14 mouse cellular contexts compared by ENCODE assay signal in the genomic region with DNA sequence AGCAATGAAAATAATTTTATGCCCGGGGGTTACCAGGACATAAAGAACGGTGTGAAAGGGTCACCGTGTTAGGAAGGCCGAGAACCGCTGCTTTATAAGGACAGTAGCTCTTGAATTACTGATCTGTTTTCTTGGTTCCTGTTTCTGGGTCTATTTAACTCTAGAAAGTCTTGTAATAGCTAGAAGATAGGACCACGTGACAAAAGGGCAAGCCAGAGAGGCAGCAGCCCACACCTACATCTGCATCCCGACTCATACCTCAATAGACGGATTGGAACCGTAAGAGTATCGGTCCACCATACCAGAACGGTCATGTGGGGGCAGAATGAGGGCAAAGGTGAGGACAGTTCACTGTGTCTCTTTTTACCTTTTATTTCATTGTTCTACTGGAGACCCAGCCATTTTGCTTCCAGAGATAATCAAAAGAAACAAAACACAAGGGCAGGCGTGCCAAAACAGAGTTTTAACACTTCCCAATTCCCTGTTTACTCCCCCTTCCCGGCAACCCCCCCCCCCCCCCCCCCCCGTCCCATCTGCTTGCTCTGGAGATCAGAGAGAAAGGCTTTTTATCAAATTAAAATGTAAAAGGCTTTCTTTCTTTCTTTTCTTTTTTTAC. TPM values are rescaled to one million over a fixed set of nuclear protein-coding genes. Genes with fewer than 3 reads are reported as not detected.
DNase-seq lines count a peak whose midpoint lies in the region; ATAC-seq and TF ChIP-seq lines count a peak whose summit lies in the region.
"Had no signal": no experiment of that assay in that cellular context is flagged by ENCODE, and none has a peak within 500 bp of the region (broad histone marks: within the 10 kb centered on the region; RNA-seq: fewer than 3 reads in every experiment).

No protein-coding gene starts in this region.

- 77% methylated on average over 13 of the region's 14 CpGs for WGBS in forebrain, embryonic 14.5 days
- WGBS in forebrain, embryonic 12.5 days, result 75% methylated on average over 14 of the region's 14 CpGs
- 71% methylated on average over 14 of the region's 14 CpGs for WGBS in limb, embryonic 13.5 days
- WGBS in limb, embryonic 10.5 days, result 78% methylated on average over 14 of the region's 14 CpGs

- no peaks in the 10 kb centered on the region for H3K9me3 ChIP-seq in forebrain, embryonic 14.5 days (replicated peaks; ENCODE audit: control insufficient read depth, low read length)
- H3K9me3 ChIP-seq in forebrain, embryonic 12.5 days, result no peaks in the 10 kb centered on the region
- H3K9me3 ChIP-seq in limb, embryonic 13.5 days, result no peaks in the 10 kb centered on the region
- no peaks in the 10 kb centered on the region for H3K9me3 ChIP-seq in limb, embryonic 10.5 days (replicated peaks)
- no peaks in the 10 kb centered on the region for H3K9me3 ChIP-seq in MEL (replicated peaks; ENCODE audit: insufficient read depth, low read length)
- H3K9me3 ChIP-seq: embryonic facial prominence, embryonic 12.5 days; heart, embryonic 13.5 days had no signal

- peaks cover 4% of the 10 kb centered on the region; the same call in 1 of the 2 replicates for H3K4me1 ChIP-seq in forebrain, embryonic 14.5 days (ENCODE audit: control insufficient read depth, insufficient read depth, low read length)
- peaks cover 12% of the 10 kb centered on the region for H3K4me1 ChIP-seq in forebrain, embryonic 12.5 days
- H3K4me1 ChIP-seq in limb, embryonic 13.5 days, result peaks cover 12% of the 10 kb centered on the region
- H3K4me1 ChIP-seq in limb, embryonic 10.5 days, result peaks cover 7% of the 10 kb centered on the region
- H3K4me1 ChIP-seq in MEL (ENCODE audit: control insufficient read depth in 1 of 2, insufficient read depth in 2 of 2, low read length in 2 of 2), result peaks cover 19 to 47% of the 10 kb centered on the region in 2 experiments

- 0 out of 2 replicates have a peak, but pooled peaks have one; percentile 12 for ATAC-seq in forebrain, embryonic 14.5 days
- ATAC-seq in forebrain, embryonic 12.5 days (ENCODE audit: low FRiP score), result no peak
- ATAC-seq in limb, embryonic 13.5 days (ENCODE audit: low FRiP score, low read depth), result no peak
- peak; percentile 21; the same call in 1 of the 2 replicates for ATAC-seq in megakaryocyte, adult 5-6 weeks (ENCODE audit: poor library complexity, severe bottlenecking)
- ATAC-seq: inflammation-experienced regulatory T-cells, adult 6 months had no signal

- H3K4me3 ChIP-seq in forebrain, embryonic 14.5 days (ENCODE audit: low read depth, low read length), result no peak overlapping the region
- no peak overlapping the region for H3K4me3 ChIP-seq in forebrain, embryonic 12.5 days (replicated peaks)
- no peak overlapping the region for H3K4me3 ChIP-seq in limb, embryonic 13.5 days
- H3K4me3 ChIP-seq in limb, embryonic 10.5 days, result no peak overlapping the region
- peak overlapping the region; percentile 48 to 50 for H3K4me3 ChIP-seq in MEL (ENCODE audit: control insufficient read depth in 1 of 2, insufficient read depth in 1 of 2, low read depth in 2 of 2, low read length in 2 of 2)
- H3K4me3 ChIP-seq: embryonic facial prominence, embryonic 12.5 days; heart, embryonic 13.5 days had no signal

- H3K4me2 ChIP-seq in forebrain, embryonic 14.5 days (ENCODE audit: low read length), result no peak overlapping the region
- H3K4me2 ChIP-seq in forebrain, embryonic 12.5 days, result no peak overlapping the region
- H3K4me2 ChIP-seq in limb, embryonic 13.5 days (replicated peaks), result no peak overlapping the region
- H3K4me2 ChIP-seq: embryonic facial prominence, embryonic 12.5 days; heart, embryonic 13.5 days had no signal

- no peaks in the 10 kb centered on the region for H3K27me3 ChIP-seq in forebrain, embryonic 14.5 days (replicated peaks; ENCODE audit: control insufficient read depth, insufficient read depth, low read length)
- no peaks in the 10 kb centered on the region for H3K27me3 ChIP-seq in forebrain, embryonic 12.5 days
- no peaks in the 10 kb centered on the region for H3K27me3 ChIP-seq in limb, embryonic 13.5 days
- H3K27me3 ChIP-seq in limb, embryonic 10.5 days (ENCODE audit: low read depth, poor library complexity, severe bottlenecking), result no peaks in the 10 kb centered on the region
- no peaks in the 10 kb centered on the region for H3K27me3 ChIP-seq in MEL (ENCODE audit: control insufficient read depth in 1 of 2, insufficient read depth in 2 of 2, low read length in 2 of 2)
- H3K27me3 ChIP-seq: embryonic facial prominence, embryonic 12.5 days; heart, embryonic 13.5 days had no signal

- H3K9ac ChIP-seq in forebrain, embryonic 14.5 days (ENCODE audit: low read length), result no peak overlapping the region
- H3K9ac ChIP-seq in forebrain, embryonic 12.5 days, result no peak overlapping the region
- H3K9ac ChIP-seq in limb, embryonic 13.5 days, result no peak overlapping the region
- H3K9ac ChIP-seq in MEL (ENCODE audit: control insufficient read depth, low read depth, low read length, poor library complexity, severe bottlenecking), result peak overlapping the region; percentile 45
- H3K9ac ChIP-seq: embryonic facial prominence, embryonic 12.5 days; heart, embryonic 13.5 days had no signal

- TF ChIP-seq RAD21 in MEL (IDR thresholded peaks at IDR 0.05; ENCODE audit: low read depth, low read length), result no peak

- TF ChIP-seq POLR2A in MEL (IDR thresholded peaks at IDR 0.05; ENCODE audit: control insufficient read depth in 1 of 2, insufficient read depth in 1 of 2, low read depth in 1 of 2, low read length in 2 of 2, poor library complexity in 1 of 2), result no peak

- H3K36me3 ChIP-seq in forebrain, embryonic 14.5 days (ENCODE audit: control insufficient read depth, insufficient read depth, low read length), result no peaks in the 10 kb centered on the region
- no peaks in the 10 kb centered on the region for H3K36me3 ChIP-seq in forebrain, embryonic 12.5 days (replicated peaks)
- H3K36me3 ChIP-seq in limb, embryonic 13.5 days, result no peaks in the 10 kb centered on the region
- no peaks in the 10 kb centered on the region for H3K36me3 ChIP-seq in limb, embryonic 10.5 days
- H3K36me3 ChIP-seq in MEL (ENCODE audit: control insufficient read depth in 1 of 2, insufficient read depth in 2 of 2, low read length in 2 of 2), result peaks cover 0 to 32% of the 10 kb centered on the region in 2 experiments; a peak in 2 of 4 replicates
- H3K36me3 ChIP-seq: embryonic facial prominence, embryonic 12.5 days; heart, embryonic 13.5 days had no signal

- no peaks in the 10 kb centered on the region for H3K79me2 ChIP-seq in MEL (ENCODE audit: control insufficient read depth, insufficient read depth, low read length, poor library complexity)

- TF ChIP-seq EP300 in MEL (IDR thresholded peaks at IDR 0.05; ENCODE audit: low read depth in 1 of 2, low read length in 2 of 2), result no peak

- H3K27ac ChIP-seq in forebrain, embryonic 14.5 days (ENCODE audit: low read depth, low read length), result no peak overlapping the region; the same call in 1 of the 2 replicates
- no peak overlapping the region for H3K27ac ChIP-seq in forebrain, embryonic 12.5 days
- H3K27ac ChIP-seq in limb, embryonic 13.5 days, result 0 out of 2 replicates have a peak overlapping the region, but pooled peaks have one; percentile 39
- no peak overlapping the region for H3K27ac ChIP-seq in limb, embryonic 10.5 days
- H3K27ac ChIP-seq in MEL (ENCODE audit: control insufficient read depth, low read depth, low read length), result peak overlapping the region; percentile 57
- H3K27ac ChIP-seq: embryonic facial prominence, embryonic 12.5 days had no signal

- TF ChIP-seq CTCF in MEL (IDR thresholded peaks at IDR 0.05 in 2 of 3, conservative IDR thresholded peaks at IDR 0.05 in 1 of 3; ENCODE audit: control insufficient read depth in 1 of 3, insufficient read depth in 1 of 3, low read depth in 2 of 3, low read length in 3 of 3, poor library complexity in 1 of 3, severe bottlenecking in 1 of 3), result no peak

- no peak for DNase-seq in forebrain, embryonic 14.5 days (ENCODE audit: low spot score)
- no peak for DNase-seq in limb, embryonic 10.5 days (ENCODE audit: low spot score)
- DNase-seq in MEL (ENCODE audit: low read depth, low spot score) (peak; percentile 69), adipocyte (ENCODE audit: low spot score) (no peak)
- DNase-seq in urinary bladder, adult 2 months (ENCODE audit: low spot score), result no peak
- DNase-seq: cerebellum, adult 8-10 months had no signal

RNA-seq across cellular contexts. Expression of gene Slc7a8, which starts 27.7 kb away (rescaled TPM):
- polyA plus RNA-seq in forebrain, embryonic 14.5 days (2014; fragmentation: Nextera tagmentation; extraction: Ambion mirVana), result 6.9 and 9.8 TPM in 2 replicates
- 2.3 and 2.7 TPM in 2 replicates for polyA plus RNA-seq in forebrain, embryonic 12.5 days (2016; fragmentation: Nextera tagmentation; extraction: Ambion mirVana)
- 1.7 and 2.3 TPM in 2 replicates for polyA plus RNA-seq in limb, embryonic 13.5 days (2015; fragmentation: Nextera tagmentation; extraction: Ambion mirVana)
- 0.50 and 0.77 TPM in 2 replicates for polyA plus RNA-seq in limb, embryonic 10.5 days (2016; fragmentation: Nextera tagmentation; extraction: Ambion mirVana)
- total RNA-seq in MEL (2012; rRNA removed), result 0.07 and 0.08 TPM in 2 replicates
- under 1 TPM in 1 of 2 experiments, not detected in 1; 0.29 TPM for polyA plus RNA-seq in MEL (2012; ENCODE audit: insufficient read depth in 1 of 2, insufficient read length in 2 of 2, low read depth in 1 of 2, low replicate concordance in 2 of 2, missing spikeins in 1 of 2)
- 9.1 and 14.3 TPM in 2 replicates for total RNA-seq in megakaryocyte, adult 5-6 weeks (2015)
- total RNA-seq in megakaryocyte, adult 5-6 weeks (2017), result 1.3 and 2.8 TPM in 2 replicates
- 20.0 and 27.4 TPM in 2 replicates for polyA plus RNA-seq in urinary bladder, adult 2 months (2012; rRNA removed)

RNA-seq across cellular contexts. Expression of gene Cebpe, which starts 42.1 kb away (rescaled TPM):
- polyA plus RNA-seq in forebrain, embryonic 14.5 days (2014; fragmentation: Nextera tagmentation; extraction: Ambion mirVana), result not detected in 2 replicates
- not detected in 2 replicates for polyA plus RNA-seq in forebrain, embryonic 12.5 days (2016; fragmentation: Nextera tagmentation; extraction: Ambion mirVana)
- polyA plus RNA-seq in limb, embryonic 13.5 days (2015; fragmentation: Nextera tagmentation; extraction: Ambion mirVana), result not detected in 2 replicates
- polyA plus RNA-seq in limb, embryonic 10.5 days (2016; fragmentation: Nextera tagmentation; extraction: Ambion mirVana), result not detected in 2 replicates
- not detected in 2 replicates for total RNA-seq in MEL (2012; rRNA removed)
- polyA plus RNA-seq in MEL (2012; ENCODE audit: insufficient read depth in 1 of 2, insufficient read length in 2 of 2, low read depth in 1 of 2, low replicate concordance in 2 of 2, missing spikeins in 1 of 2), result under 1 TPM in 1 of 2 experiments, not detected in 1; 0.32 TPM
- total RNA-seq in megakaryocyte, adult 5-6 weeks (2015), result 24.4 and 26.0 TPM in 2 replicates
- total RNA-seq in megakaryocyte, adult 5-6 weeks (2017), result 41.9 and 52.8 TPM in 2 replicates
- 0.40 and 0.47 TPM in 2 replicates for polyA plus RNA-seq in urinary bladder, adult 2 months (2012; rRNA removed)
- total RNA-seq: adrenal gland, postnatal 36 days had no signal
- polyA plus RNA-seq: heart, embryonic 13.5 days; inflammation-experienced regulatory T-cells, adult 6 months had no signal

RNA-seq across cellular contexts. Expression of gene Gm29776, which starts 55.5 kb away (rescaled TPM):
- 0.14 and 0.15 TPM in 2 replicates for polyA plus RNA-seq in forebrain, embryonic 14.5 days (2014; fragmentation: Nextera tagmentation; extraction: Ambion mirVana)
- polyA plus RNA-seq in forebrain, embryonic 12.5 days (2016; fragmentation: Nextera tagmentation; extraction: Ambion mirVana), result not detected in 2 replicates
- polyA plus RNA-seq in limb, embryonic 13.5 days (2015; fragmentation: Nextera tagmentation; extraction: Ambion mirVana), result 0.31 and 0.33 TPM in 2 replicates
- 0.10 and 0.16 TPM in 2 replicates for polyA plus RNA-seq in limb, embryonic 10.5 days (2016; fragmentation: Nextera tagmentation; extraction: Ambion mirVana)
- not detected in 2 replicates for total RNA-seq in MEL (2012; rRNA removed)
- polyA plus RNA-seq in MEL (2012; ENCODE audit: insufficient read depth in 1 of 2, insufficient read length in 2 of 2, low read depth in 1 of 2, low replicate concordance in 2 of 2, missing spikeins in 1 of 2), result not detected
- 0.25 and 0.46 TPM in 2 replicates for total RNA-seq in megakaryocyte, adult 5-6 weeks (2015)
- total RNA-seq in megakaryocyte, adult 5-6 weeks (2017), result not detected in 2 replicates
- polyA plus RNA-seq in urinary bladder, adult 2 months (2012; rRNA removed), result 0.06 and 0.14 TPM in 2 replicates
- total RNA-seq: neutrophil, adult 5-6 weeks had no signal

RNA-seq across cellular contexts. Expression of gene Rnf212b, which starts 59.8 kb away (rescaled TPM):
- polyA plus RNA-seq in forebrain, embryonic 14.5 days (2014; fragmentation: Nextera tagmentation; extraction: Ambion mirVana), result not detected in 2 replicates
- polyA plus RNA-seq in forebrain, embryonic 12.5 days (2016; fragmentation: Nextera tagmentation; extraction: Ambion mirVana), result not detected in 2 replicates
- not detected in 2 replicates for polyA plus RNA-seq in limb, embryonic 13.5 days (2015; fragmentation: Nextera tagmentation; extraction: Ambion mirVana)
- not detected in 2 replicates for polyA plus RNA-seq in limb, embryonic 10.5 days (2016; fragmentation: Nextera tagmentation; extraction: Ambion mirVana)
- total RNA-seq in MEL (2012; rRNA removed), result not detected in 2 replicates
- not detected for polyA plus RNA-seq in MEL (2012; ENCODE audit: insufficient read depth in 1 of 2, insufficient read length in 2 of 2, low read depth in 1 of 2, low replicate concordance in 2 of 2, missing spikeins in 1 of 2)
- total RNA-seq in megakaryocyte, adult 5-6 weeks (2015), result not detected in 2 replicates
- total RNA-seq in megakaryocyte, adult 5-6 weeks (2017), result not detected in 2 replicates
- 0.06 and 0.08 TPM in 2 replicates for polyA plus RNA-seq in urinary bladder, adult 2 months (2012; rRNA removed)
- total RNA-seq: neutrophil, adult 5-6 weeks had no signal
- polyA plus RNA-seq: embryonic facial prominence, embryonic 12.5 days; heart, embryonic 13.5 days; inflammation-experienced regulatory T-cells, adult 6 months had no signal

Comparison
In these comparisons a context has a peak if more than half of its experiments do, and no peak if none do; other contexts are left out.
1. ATAC-seq: peak in forebrain, embryonic 14.5 days (single experiment) and megakaryocyte, adult 5-6 weeks (single experiment); none in forebrain, embryonic 12.5 days (single experiment) and limb, embryonic 13.5 days (single experiment).
2. H3K27ac ChIP-seq: peak in limb, embryonic 13.5 days (single experiment) and MEL (single experiment); none in forebrain, embryonic 14.5 days (single experiment), forebrain, embryonic 12.5 days (single experiment) and limb, embryonic 10.5 days (single experiment).
3. H3K4me3 ChIP-seq: peak in MEL (2 of 2); none in forebrain, embryonic 14.5 days (single experiment), forebrain, embryonic 12.5 days (single experiment), limb, embryonic 13.5 days (single experiment) and limb, embryonic 10.5 days (single experiment).